Mouse (Mus musculus) hindbrain, embryonic 14.5 days (tissue): Measurements from ENCODE around the gene Krtap19-3. TPM values are rescaled to one million over a fixed set of nuclear protein-coding genes. Genes with fewer than 3 reads are reported as not detected.

Source experiments
- polyA plus RNA-seq: library from polyadenylated mRNA; unstranded; fragments of >200 nt; fragmentation: Nextera tagmentation; extraction: Ambion mirVana; gene quantifications from 2 replicates; pipeline ENCODE4 v1.2.1, GENCODE M21; 2014

The Krtap19-3 gene
- polyA plus RNA-seq, 1 experiment from 2014 or later: not detected

Other genes with a start within 250 kb of the Krtap19-3 start
- gene Krtap26-1, start 230.2 kb downstream of the Krtap19-3 start, polyA plus RNA-seq: not detected in 2 replicates
- not detected in 2 replicates for gene Krtap27-1, start 206.4 kb downstream of the Krtap19-3 start, polyA plus RNA-seq
- gene 2310061N02Rik, start 170.1 kb downstream of the Krtap19-3 start, polyA plus RNA-seq: not detected in 2 replicates
- gene Krtap13-1, start 149.2 kb downstream of the Krtap19-3 start, polyA plus RNA-seq: not detected in 2 replicates
- not detected in 2 replicates for gene Krtap13, start 126.4 kb downstream of the Krtap19-3 start, polyA plus RNA-seq
- not detected in 2 replicates for gene 2310034C09Rik, start 119.2 kb downstream of the Krtap19-3 start, polyA plus RNA-seq
- not detected in 2 replicates for gene 2310057N15Rik, start 103.8 kb downstream of the Krtap19-3 start, polyA plus RNA-seq
- not detected in 2 replicates for gene Gm5965, start 100.1 kb downstream of the Krtap19-3 start, polyA plus RNA-seq
- not detected in 2 replicates for gene Gm20741, start 65.8 kb downstream of the Krtap19-3 start, polyA plus RNA-seq
- not detected in 2 replicates for gene Krtap15, start 57.8 kb downstream of the Krtap19-3 start, polyA plus RNA-seq
- not detected in 2 replicates for gene Krtap14, start 51.9 kb downstream of the Krtap19-3 start, polyA plus RNA-seq
- gene Krtap19-1, start 8.6 kb downstream of the Krtap19-3 start, polyA plus RNA-seq: not detected in 2 replicates
- gene Krtap19-2, start 3.8 kb downstream of the Krtap19-3 start, polyA plus RNA-seq: not detected in 2 replicates
- not detected in 2 replicates for gene Krtap19-4, start 7.1 kb upstream of the Krtap19-3 start, polyA plus RNA-seq
- not detected in 2 replicates for gene Krtap19-5, start 18.4 kb upstream of the Krtap19-3 start, polyA plus RNA-seq
- gene Krtap19-9b, start 54.2 kb upstream of the Krtap19-3 start, polyA plus RNA-seq: not detected in 2 replicates
- not detected in 2 replicates for gene Krtap16-3, start 84.8 kb upstream of the Krtap19-3 start, polyA plus RNA-seq
- not detected in 2 replicates for gene Krtap22-2, start 132.7 kb upstream of the Krtap19-3 start, polyA plus RNA-seq
- gene Gm10229, start 137.2 kb upstream of the Krtap19-3 start, polyA plus RNA-seq: not detected in 2 replicates
- gene Krtap6-1, start 153.7 kb upstream of the Krtap19-3 start, polyA plus RNA-seq: not detected in 2 replicates
- not detected in 2 replicates for gene Gm10228, start 163.4 kb upstream of the Krtap19-3 start, polyA plus RNA-seq
- gene Krtap6-5, start 169.8 kb upstream of the Krtap19-3 start, polyA plus RNA-seq: not detected in 2 replicates
- gene 1110025L11Rik, start 186.0 kb upstream of the Krtap19-3 start, polyA plus RNA-seq: not detected in 2 replicates
- not detected in 2 replicates for gene Krtap6-3, start 206.0 kb upstream of the Krtap19-3 start, polyA plus RNA-seq